Mouse (Mus musculus) CD4-positive, CD25-positive, alpha-beta regulatory T cell, adult 9 weeks (primary cell): ENCODE data around the gene Cdh24. TPM values are rescaled to one million over a fixed set of nuclear protein-coding genes. Genes with fewer than 3 reads are reported as not detected.

Experiments used
- polyA plus RNA-seq: library from polyadenylated mRNA; unstranded; fragments of 100-300 nt; shearing (Covaris generic); gene quantifications from one replicate; pipeline ENCODE4 v1.2.1, GENCODE M21; 2017

The Cdh24 gene
- 0.46 TPM for polyA plus RNA-seq

GRCm38 (mm10) chr14:54641305-54641969 is at the start of gene Cdh24:
TSS of gene Cdh24 (minus strand) at chr14:54641364.

GRCm38 (mm10) chr14:54686522-54687143 is 45.5 kb upstream of the Cdh24 start, which contains the start of gene Acin1:
TSS of gene Acin1 (minus strand) at chr14:54686931.

DNA sequence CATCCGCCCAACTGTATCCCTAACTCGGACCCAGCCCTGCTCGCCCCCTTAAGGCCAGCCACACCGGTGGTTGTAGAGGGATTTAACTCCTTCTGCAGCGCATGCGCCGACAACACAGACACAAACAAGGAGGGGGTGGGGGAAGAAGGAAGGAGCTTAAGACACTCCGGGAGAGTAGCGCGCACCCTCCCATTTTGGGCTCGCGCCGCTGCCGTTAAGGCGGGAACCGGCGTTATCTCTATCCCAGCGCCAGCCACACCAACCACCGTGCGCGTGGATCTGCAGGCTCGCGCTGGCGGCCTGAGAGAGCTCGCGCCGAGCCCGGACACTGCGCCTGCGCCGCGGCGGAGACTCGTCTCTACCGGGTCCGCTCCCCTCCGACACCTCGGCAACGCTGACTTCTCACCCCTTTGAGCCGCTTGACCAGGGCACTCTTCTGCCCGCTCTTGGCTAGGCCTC is 44.9 kb upstream of the Cdh24 start, which contains the start of gene 1700123O20Rik:
Gene 1700123O20Rik (plus strand): TSS at position 154 of the 459 bp plus-strand sequence.

GRCm38 (mm10) chr14:54640946-54641304 is 239 bp downstream of the Cdh24 start, which contains the start of gene Gm17606:
TSS of gene Gm17606 (plus strand) at chr14:54640952.

GRCm38 (mm10) chr14:54621133-54621532 is 20.0 kb downstream of the Cdh24 start, which contains the start of gene Psmb11:
TSS of gene Psmb11 (plus strand) at chr14:54621433.

DNA sequence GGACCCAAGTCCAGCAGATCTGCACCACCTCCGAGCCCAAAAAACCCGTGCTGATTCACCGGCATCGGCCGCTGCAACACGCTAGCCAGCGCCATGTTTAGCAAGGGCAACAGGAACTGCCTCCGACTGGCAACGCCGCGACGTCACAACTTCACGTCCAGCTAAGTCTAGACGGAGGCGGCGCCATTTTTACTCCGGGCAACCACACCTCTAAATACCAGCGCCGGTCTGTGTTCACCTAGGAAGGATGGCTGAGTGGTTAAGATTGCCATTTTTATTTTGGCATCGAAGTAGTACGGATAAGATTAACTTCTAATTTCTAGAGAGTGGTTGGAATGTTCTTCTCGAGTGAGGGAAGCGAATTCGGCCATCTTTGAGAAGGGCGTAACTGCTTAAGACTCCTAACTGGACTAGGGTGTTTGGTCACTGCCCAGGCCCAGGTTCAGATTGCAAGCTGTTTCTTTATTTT is 23.2 kb downstream of the Cdh24 start, which contains the start of gene Psmb5:
Gene Psmb5 (minus strand): TSS at position 126 of the 469 bp plus-strand sequence.

GRCm38 (mm10) chr14:54605752-54606321 is 35.3 kb downstream of the Cdh24 start, which contains the start of gene 4931414P19Rik:
TSS of gene 4931414P19Rik (minus strand) at chr14:54605993.

Other genes with a start within 250 kb of the Cdh24 start
- 1.5 TPM for gene Slc7a7, start 223.6 kb downstream of the Cdh24 start, polyA plus RNA-seq
- 292 TPM for gene Mrpl52, start 214.5 kb downstream of the Cdh24 start, polyA plus RNA-seq
- gene Mmp14, start 209.8 kb downstream of the Cdh24 start, polyA plus RNA-seq, result 1.5 TPM
- gene Lrp10, start 177.2 kb downstream of the Cdh24 start, polyA plus RNA-seq, result 38.7 TPM
- gene Rem2, start 165.3 kb downstream of the Cdh24 start, polyA plus RNA-seq, result 0.61 TPM
- gene Prmt5, start 123.8 kb downstream of the Cdh24 start, polyA plus RNA-seq, result 49.7 TPM
- gene Haus4, start 86.7 kb downstream of the Cdh24 start, polyA plus RNA-seq, result 22.4 TPM
- gene Ajuba, start 63.8 kb downstream of the Cdh24 start, polyA plus RNA-seq, result 0.16 TPM
- 3.0 TPM for gene 4931414P19Rik, start 35.4 kb downstream of the Cdh24 start, polyA plus RNA-seq
- gene Psmb5, start 23.3 kb downstream of the Cdh24 start, polyA plus RNA-seq, result 280 TPM
- gene Psmb11, start 19.9 kb downstream of the Cdh24 start, polyA plus RNA-seq, result 0.06 TPM
- gene Gm17606, start 412 bp downstream of the Cdh24 start, polyA plus RNA-seq, result not detected
- gene 1700123O20Rik, start 44.9 kb upstream of the Cdh24 start, polyA plus RNA-seq, result 93.8 TPM
- 123 TPM for gene Acin1, start 45.6 kb upstream of the Cdh24 start, polyA plus RNA-seq
- gene Gm29776, start 57.5 kb upstream of the Cdh24 start, polyA plus RNA-seq, result 0.38 TPM
- not detected for gene Cebpe, start 70.8 kb upstream of the Cdh24 start, polyA plus RNA-seq
- 0.24 TPM for gene Slc7a8, start 140.6 kb upstream of the Cdh24 start, polyA plus RNA-seq
- gene Rnf212b, start 172.8 kb upstream of the Cdh24 start, polyA plus RNA-seq, result not detected
- 3.7 TPM for gene Homez, start 229.6 kb upstream of the Cdh24 start, polyA plus RNA-seq
- gene Ppp1r3e, start 236.2 kb upstream of the Cdh24 start, polyA plus RNA-seq, result 0.45 TPM
- gene Bcl2l2, start 242.0 kb upstream of the Cdh24 start, polyA plus RNA-seq, result 0.31 TPM
- 0.38 TPM for gene Gm20521, start 242.1 kb upstream of the Cdh24 start, polyA plus RNA-seq